Mouse (Mus musculus) lung, postnatal 4 days (tissue): ENCODE data around the gene Ier2.

Experiments used
- DNase-seq, 2 experiments: peaks; one replicate each; pipeline ENCODE4 v3.0.0; 2021

Gene Ier2

DNA sequence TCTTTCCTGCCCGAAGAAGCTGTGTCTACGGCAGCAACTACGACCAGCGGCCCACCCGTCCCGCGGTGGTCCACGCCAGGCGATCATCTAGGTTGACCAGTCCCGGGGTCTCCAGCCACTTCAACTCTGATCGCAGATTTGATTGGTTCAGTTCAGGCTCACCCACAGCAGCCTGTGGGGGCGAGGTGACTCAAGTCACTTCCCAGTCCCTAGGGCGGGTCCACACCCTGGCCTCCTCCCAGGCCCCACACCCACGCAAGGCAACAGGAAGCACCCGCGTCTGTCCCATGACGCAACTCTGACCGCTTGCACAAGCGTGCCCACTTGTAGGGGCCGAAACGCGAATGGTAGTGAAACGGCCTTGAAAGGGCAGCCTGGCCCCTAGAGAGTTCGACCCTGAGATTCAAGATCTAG, 1.2 kb downstream of the Ier2 start:
- peak; percentile 96 to 97 for DNase-seq

DNA sequence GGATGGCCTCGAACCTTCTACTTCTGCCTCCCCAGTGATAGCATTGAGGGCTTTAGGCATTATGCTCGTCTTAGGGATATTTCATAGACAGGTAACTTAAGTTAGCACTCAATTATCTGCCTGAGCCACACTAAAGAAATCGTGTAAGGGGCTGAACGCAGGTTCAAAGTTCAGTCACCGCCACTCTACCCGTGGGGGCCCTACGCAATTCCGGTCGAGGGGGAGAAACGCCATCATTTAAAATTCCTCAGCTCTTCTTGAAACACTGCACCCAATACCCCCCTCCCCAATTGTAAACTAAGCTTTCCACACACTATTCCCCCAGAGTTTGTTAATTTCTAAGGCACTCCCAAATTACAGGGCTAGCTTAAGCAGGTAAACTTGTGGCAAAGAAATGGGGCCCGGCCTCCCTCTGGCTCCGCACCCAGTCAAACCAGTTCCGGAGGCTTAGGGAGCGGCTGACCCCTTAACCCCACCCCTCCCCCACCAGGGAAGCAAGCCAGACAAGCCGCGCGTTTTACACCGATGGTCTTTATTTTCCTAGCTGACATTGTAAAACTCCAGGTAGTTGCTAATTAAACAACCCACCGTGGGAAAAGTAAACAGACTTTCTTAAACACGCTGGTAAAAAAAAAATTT, 1.7 kb downstream of the Ier2 start:
- DNase-seq, result peak; percentile 81 to 83

DNA sequence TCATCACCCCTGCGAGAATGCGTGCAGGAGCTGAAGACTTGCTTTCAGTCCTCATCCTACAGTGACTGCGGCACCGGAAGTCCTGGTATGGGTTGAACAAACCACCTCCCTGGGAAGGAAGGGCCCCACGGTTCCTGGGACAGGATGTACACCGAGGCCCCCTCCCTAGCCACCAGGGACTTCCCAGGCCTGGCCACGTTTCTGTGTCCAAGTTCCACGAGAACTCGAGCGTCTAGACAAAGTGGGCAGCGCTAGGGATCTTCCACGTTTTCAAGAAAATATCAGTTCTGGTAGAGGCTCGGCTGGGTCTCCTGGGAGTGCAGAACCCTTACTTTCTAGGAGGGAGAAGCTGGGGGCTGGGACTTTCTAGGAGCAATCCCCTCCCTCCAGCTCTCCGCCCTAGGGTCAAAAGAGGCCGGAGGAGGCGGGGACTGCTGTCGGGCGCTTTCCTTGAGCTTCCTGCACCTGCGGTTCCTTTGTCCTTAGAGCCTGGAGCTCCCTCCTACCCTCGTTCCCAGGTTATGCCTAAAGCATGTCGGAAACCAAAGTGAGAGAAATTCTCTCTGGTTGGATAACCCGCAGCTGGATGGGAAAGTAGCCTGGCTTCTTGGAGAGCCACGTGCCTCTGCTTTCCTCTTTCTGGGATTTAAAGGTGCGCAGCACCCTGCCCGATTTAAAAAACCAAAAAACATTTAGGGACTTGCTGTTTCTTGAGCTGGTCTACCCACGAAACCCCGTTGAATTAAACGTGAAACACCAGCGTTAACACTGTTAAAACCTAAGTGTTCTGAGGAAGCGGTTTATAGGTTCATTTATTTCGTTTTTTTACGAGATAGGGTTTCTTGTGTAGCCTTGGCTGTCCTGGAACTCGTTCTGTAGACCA, 2.5 kb downstream of the Ier2 start:
- DNase-seq, result peak; percentile 80 to 86

DNA sequence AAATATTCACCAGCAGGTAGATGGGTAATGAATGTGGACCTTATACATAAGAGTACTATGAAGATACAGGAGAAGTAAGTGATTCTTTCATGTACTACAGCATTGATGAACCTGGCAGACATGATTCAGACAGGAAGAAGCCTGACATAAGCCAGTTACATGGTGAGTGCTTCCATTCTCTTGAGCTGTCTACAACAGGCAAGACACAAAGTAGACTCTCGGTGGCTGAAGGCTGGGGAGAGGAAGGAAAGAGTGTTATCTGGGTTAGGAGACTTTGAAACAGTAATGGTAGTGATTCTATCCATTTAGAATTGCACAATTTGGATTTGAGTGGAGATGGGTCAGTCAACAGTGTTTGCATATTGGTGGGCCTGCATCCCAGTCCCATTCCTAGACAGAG, 3.7 kb downstream of the Ier2 start:
- DNase-seq, result no peak

DNA sequence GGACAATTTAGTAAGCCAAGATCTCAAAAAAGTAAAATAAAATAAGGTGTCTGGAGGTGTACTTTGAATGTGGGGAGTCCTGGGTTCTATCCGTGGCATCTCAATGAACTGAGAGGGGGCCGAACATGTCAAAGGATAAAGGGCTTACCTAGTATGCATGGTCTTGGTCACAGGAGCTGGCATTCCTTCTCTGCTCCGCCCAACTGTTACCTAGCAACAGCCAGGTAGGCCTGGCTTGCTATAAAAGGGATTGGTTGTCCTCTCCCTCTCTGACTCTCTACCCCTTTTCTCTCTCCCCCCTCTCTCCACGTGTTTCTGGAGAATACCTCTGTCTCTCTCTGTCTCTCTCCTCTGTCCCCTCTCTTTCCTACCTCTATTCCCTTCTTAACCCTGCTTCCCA, 5.0 kb downstream of the Ier2 start:
- DNase-seq, result peak in 1 of 2 experiments; percentile 37

DNA sequence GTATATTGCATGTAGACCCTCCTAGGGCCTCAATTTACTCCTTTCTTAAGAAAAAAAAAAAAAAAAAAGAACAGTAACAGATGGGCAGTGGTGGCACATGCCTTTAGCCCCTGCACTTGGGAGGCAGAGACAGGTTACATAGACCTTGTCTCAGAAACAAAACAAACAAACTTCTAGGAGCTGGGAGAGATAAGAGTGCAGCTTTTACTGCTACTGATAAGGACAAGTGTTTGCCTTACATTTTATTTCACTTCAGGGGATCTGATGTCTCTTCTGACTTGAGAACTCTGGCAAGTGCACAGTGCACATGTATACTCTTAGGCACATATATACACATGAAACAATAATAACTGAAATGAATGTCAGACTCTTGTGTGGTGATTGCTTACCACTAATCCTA, 5.4 kb downstream of the Ier2 start:
- DNase-seq, result no peak

DNA sequence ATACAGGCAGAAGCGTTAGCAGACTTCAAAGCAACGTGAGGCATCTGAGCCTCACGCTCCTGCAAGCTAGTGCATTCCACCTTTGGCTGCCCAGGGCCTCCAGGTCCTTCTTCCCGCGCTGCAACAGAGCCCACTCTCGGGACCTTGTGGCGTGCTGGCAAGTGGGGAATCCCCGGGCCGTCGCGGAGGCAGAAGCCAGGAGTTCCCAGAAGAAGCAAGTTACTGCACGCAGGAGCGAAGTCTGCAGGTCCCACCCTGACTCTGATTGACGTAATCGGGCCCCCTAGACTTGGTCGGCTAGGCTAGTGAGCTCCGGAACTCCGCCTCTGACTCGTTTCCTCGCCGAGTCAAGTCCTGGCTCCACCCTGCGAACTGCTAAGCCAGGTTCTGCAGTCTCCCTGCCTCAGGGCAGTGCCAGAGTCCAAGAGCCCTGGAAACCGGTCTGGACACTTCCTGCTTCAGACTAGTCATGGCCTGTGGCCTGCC, 6.0 kb downstream of the Ier2 start:
- peak; percentile 91 to 95 for DNase-seq

DNA sequence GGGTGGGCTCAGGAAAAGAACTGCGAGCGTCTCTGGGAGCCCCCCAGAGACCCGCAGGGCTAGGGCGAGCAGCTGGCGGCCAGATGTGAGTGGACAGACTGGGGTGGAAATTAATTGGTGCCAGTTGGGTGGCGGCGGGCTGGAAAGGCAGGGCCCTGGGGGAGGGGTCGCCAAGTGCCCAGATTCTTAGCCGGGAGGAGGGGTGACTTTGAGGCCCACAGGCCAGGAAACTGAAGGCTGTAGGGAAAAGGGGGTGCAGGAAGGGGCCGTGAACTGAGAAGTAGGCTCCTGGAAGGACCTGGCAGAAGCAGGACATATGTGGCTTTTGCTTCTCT, 6.5 kb downstream of the Ier2 start:
- peak; percentile 59 to 61 for DNase-seq

DNA sequence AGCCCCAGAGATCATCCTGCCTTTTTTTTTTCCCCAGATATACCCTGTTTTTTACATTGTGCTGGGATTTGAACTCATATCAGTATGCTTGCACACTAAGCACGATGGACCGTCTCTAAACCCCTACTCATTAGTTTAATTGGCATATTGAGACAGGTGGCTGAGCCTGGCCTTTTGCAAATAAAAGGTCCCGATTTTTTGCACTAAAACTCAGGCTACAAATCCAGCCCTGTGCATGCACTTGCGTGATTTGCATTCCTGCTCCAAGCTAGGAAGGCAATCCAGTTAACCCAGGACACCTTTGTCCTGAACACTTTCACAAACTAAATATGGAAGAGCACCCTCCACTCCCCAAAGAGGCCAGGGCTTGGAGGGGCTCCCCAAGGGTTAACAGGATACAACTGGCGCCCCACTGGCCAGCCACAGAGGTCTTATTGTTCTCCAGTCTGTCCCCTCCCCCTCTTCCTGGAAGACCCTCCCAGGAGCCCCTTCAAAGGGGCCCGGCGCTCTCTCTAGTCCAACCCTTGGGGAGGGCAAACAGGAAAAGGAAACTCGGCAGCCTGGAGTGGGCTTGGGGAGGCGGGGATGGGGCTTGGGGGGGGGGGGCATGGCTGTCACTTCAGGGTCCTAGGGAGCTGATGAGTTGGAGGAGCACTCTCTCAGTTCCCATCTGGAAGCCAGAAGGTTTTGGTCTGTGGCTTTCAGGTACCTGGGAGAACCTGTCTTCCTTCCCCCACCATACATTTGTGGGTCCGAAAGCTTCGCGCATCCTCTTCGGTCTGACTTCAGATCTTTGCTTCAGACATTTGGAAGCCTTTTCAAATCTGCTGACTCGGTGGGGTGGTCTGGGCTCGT, 7.1 kb downstream of the Ier2 start:
- DNase-seq, result peak; percentile 64 to 83

DNA sequence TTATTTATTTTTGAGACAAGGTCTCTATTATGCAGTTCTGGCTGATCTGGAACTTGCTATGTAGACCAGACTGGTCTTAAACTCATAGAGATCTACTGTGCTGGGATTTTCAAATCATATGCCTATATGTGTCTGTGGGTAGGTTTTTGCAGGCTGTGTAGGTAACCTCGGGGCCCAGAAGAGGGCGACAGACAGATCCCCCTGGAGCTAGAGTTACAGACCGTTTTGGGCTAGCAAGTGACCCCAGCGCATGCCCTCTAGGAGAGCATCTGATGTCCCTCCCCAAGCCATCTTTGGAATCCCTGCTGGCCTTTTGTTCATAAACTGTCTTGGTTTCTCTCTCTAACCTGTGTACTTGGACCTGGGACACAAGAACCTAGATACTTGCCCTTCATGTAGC, 8.1 kb downstream of the Ier2 start:
- DNase-seq, result peak in 1 of 2 experiments; percentile 54

DNA sequence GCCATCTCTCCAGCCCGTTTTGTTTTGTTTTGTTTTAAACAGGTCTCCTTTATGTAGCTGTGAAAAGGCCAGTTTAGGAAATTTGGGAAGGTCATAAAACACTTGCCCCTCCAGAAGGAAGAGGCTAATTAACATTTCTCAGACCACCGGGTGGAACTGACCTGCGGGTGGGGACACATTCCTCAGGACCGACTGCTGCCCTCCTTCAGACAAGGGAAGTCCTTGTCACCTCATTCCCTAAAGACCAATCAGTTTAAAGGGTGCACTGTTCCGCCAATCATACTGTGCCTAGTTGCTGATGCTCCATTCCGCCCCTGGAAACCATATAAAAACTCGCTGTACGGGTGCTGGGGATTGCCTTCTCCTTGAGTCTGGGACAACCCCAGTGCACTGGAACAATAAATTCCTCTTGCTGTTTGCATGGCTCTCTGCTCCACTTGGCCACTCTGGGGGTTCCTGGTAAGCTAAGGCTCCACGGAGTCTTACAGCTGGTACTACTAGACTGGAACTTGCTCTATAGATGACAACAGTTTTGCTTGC, 9.5 kb downstream of the Ier2 start:
- no peak for DNase-seq

DNA sequence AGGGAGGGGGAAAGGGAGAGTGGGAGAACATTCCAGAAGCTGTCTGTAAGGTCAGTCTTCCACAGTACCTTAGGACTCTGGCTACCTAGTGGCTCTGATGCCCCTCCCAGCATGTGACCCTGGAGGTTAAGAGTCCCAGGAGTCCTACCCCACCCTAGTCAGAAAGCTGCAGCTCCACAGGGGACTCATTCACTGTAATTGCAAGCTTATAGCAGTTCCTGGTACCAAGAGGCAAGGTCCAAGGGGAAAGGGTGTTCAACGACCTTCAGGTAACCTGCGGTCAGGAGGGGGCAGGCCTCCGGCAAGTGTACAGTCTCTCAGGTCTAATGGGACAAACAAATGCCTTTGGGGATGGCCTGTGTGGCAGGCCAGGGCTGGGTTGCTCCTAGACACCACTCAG, 12.4 kb downstream of the Ier2 start:
- DNase-seq, result no peak

DNA sequence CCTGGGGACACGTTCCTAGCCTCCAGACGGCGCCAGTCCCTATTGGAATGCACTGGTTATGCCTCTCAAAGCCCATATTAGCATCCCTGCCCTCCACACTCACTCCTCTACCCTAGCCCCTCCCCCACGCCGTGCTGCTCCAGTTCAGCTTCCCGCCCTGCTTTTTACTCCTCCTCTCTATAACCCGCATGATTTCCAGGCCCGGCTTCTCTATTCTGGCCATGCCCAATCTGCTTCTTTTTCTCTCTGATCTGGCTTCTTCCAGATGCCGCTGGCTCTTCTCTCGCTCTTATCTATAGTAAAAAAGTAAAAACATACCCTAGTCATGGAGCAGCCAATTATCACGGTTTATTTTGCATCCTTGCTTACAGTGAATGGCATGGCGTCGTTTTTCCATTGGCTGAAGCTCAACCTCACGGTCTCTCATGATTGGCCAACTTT, 15.2 kb downstream of the Ier2 start:
- no peak for DNase-seq

DNA sequence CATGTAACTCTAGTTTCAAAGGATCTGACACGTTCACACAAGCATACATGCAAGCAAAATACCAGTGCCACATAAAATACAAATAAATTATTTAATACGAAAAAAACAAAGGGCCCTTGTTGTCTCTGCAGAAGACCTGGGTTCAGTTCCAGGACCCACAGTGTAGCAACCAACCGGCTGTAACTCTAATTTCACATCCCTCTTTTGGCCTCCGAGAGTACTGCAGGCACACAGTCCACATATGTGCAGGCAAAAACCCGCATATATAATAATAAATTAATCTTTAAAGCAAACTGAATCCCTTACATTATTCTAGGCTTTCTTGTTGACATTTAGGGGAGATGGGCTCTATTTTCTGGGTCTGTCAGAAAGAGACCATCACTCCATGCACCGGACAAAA, 15.9 kb downstream of the Ier2 start:
- DNase-seq, result no peak

DNA sequence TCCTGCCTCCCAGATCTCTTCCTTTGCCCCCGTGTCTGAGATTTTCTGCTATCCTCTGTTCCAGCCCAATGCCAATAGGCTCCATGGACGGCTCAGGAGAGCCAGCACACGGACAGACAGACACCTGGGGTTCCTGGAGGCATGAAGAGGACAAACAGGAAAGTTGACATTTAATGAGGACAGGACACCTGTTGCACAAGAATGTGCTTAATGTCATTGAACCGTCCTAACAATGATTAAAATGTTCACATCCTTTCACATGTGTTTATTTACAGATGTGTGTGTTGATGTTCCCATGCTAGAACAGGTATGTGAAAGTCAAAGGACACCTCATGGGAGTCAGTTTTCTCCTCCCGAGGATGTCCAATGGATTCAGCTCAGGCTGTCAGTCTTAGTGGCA, 19.6 kb downstream of the Ier2 start:
- DNase-seq, result no peak

DNA sequence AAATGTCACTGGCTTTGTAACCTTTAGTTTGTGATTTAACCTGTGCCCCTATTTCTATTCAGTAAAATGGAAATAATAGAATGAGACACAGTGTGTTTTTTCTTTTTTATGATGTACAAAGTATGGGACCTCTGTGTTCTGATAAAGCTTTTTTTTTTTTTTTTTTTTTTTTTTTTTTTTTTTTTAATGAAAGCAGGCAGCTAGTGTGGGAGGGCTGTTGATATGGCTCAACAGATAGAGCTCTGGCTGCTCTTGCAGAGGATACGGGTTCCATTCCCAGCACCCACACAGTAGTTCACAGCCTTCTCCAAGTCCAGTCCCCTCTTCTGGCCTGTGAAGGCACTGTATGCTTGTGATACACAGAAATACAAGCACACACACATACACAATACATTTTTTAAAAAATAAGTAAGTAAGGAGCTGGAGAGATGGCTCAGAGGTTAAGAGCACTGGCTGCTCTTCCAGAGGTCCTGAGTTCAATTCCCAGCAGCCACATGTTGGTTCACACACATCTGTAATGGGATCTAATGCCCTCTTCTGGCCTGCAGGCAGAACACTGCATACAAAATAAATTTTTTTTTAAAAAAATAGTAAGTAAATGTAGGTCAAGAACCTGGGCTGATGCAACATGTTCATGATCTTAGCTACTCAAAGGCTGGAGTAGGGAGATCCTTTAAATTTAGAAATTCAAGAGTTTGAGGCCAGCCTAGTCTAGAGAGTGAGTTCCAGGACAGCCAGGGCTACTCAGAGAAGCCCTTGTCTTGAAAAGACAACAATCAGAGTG, 20.9 kb downstream of the Ier2 start:
- DNase-seq, result no peak

DNA sequence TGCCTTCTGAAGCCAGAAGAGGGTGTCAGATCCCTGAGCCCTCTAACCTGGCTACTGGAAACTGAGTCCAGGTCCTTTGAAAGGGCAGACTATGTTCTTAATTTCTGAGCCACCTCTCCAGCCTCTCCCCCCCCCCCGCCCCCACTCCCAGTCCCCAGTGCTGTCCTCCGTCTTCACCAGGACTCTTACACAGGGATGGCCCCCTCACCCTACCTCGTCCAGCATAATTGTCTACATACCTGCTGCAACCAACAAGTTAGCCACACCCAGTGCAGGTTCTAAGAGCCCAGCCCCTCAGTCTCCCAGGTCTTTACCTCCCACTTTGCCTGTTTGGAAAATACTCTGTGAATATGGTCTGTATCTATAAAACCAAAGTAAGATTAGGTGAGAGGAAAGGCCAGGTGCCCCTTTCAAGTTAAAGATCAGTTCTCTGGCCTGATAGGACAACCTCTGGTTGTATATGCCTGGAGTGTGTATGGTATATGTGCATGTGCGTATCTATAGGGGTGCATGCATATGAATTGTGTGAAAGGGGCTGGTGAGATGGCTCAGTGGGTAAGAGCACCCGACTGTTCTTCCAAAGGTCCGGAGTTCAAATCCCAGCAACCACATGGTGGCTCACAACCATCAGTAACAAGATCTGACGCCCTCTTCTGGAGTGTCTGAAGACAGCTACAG, 21.9 kb downstream of the Ier2 start:
- no peak for DNase-seq

DNA sequence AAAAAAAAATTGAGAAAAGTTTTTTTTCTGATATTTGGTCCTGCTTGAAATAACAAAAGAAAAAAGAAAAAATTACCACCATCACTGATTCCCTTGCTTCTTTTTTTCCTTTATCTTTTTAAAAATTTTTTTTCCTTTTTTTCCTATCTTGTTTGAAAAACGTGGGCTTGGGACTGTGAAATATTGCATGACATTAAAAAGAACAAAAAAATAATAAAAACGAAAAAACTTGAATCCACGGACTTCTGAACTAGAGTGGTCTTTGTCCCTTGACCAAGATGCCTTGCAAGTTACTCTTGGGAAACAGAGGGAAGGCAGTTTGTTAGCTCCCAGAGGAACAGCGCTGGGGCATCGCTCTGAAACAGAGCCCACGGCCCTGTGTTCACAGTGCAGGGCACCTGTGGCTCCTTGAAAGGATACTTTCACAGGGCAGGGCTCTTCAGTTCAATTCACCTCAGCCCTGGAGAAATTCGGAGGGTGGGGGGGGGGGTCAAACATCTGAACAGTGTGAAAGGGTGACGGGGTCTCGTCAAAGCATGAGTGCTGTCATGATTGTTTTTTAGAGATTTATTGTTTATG, 22.6 kb downstream of the Ier2 start:
- DNase-seq, result no peak

DNA sequence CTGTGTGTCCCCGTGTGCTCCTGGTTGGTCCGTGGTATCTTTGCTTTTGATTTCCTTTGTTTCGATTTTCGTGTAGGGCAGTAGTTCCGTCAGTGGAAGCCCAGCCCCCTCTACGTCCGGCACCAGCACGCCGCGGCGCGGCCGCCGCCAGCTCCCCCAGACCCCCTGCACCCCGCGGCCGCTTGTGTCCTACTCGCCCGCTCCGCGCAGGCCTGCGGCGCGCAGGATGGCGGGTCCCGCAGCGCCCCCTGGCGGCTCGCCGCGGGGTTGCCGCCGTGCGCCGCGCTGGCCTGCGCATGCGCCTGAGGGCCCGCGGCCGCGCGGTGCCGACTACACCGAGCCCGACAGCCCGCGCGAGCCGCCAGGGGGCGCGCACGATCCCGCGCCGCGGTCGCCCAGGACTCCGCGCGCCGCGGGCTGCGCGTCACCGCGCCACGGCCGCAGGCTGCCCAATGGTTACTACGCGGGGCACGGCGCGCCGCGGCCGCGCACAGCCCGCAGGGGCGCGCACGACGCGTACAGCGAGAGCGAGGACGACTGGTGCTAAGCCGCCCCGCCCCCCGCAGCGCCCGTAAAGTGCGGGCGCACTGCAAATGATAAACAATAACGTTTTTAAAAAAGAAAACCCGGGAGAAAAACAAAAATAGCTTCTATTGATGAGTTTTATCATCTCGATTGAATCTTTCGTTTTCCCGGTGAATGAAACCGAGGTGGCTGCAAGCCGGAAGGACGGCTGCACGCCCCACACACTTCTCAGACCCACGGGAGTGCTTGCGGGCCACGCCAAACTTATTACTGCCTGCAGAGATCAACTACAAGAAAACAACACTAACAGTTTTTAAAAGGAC, 23.3 kb downstream of the Ier2 start:
- DNase-seq, result peak; percentile 94 to 98

DNA sequence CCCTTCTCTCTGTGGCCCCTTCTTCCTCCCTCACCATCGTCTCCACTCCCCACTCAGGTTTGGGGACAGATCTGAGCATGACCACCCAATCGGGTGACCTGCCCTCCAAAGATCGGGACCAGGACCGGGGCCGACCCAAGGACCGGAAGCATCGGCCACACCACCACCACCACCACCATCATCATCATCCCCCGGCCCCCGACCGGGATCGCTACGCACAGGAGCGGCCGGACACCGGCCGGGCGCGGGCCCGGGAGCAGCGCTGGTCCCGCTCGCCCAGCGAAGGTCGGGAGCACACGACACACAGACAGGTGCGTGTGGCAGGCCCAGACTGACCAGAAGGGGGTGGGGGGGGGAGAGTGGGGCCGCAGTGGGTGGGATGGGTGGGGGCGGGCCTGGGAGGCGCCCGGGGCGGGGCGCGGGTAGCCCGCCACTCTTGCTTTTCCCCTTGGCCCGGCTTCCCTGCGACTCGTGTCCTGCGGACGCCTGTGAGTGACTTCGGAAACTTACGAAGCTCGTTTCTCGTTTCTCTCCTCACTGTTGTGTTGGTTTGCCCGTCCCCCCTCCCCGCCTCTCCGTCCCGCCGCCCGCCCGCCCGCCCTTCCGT, 24.0 kb downstream of the Ier2 start:
- DNase-seq, result peak; percentile 47 to 57
